ENCODE assay signal across 11 mouse cellular contexts in genomic region chr15:98989701-98990430, GRCm38 (mm10). TPM values are rescaled to one million over a fixed set of nuclear protein-coding genes. Genes with fewer than 3 reads are reported as not detected.
A peak's percentile ranks its signal among the peaks of the same experiment; 100 is the strongest.
DNase-seq lines count a peak whose midpoint lies in the region; ATAC-seq and TF ChIP-seq lines count a peak whose summit lies in the region.
"Had no signal": no experiment of that assay in that cellular context is flagged by ENCODE, and none has a peak within 500 bp of the region (broad histone marks: within the 10 kb centered on the region; RNA-seq: fewer than 3 reads in every experiment).

No protein-coding gene starts in this region.

- peak; percentile 58 for DNase-seq in MN1 (ENCODE audit: low spot score)
- DNase-seq in liver, postnatal 0 days, result no peak
- no peak for DNase-seq in adrenal gland, postnatal 36 days
- DNase-seq in kidney, adult 2 months, result no peak
- DNase-seq: heart, postnatal 36 days; thymus, adult 18-20 months had no signal

- ATAC-seq in forebrain, embryonic 16.5 days, result no peak
- no peak for ATAC-seq in midbrain, embryonic 15.5 days (replicated peaks)
- ATAC-seq in liver, postnatal 0 days, result no peak

- H3K27ac ChIP-seq in forebrain, embryonic 16.5 days (ENCODE audit: low read length), result peak overlapping the region; percentile 97
- H3K27ac ChIP-seq in midbrain, embryonic 15.5 days, result peak overlapping the region; percentile 96
- H3K27ac ChIP-seq in liver, postnatal 0 days (ENCODE audit: low read depth), result no peak overlapping the region
- H3K27ac ChIP-seq in kidney, adult 2 months (ENCODE audit: insufficient read depth, low read depth, low read length), result no peak overlapping the region
- H3K27ac ChIP-seq: lung, embryonic 15.5 days had no signal

- H3K4me3 ChIP-seq in E14TG2a.4 (replicated peaks; ENCODE audit: low read length), result peak overlapping the region; percentile 60
- H3K4me3 ChIP-seq in forebrain, embryonic 16.5 days (replicated peaks; ENCODE audit: low read length), result peak overlapping the region; percentile 29
- H3K4me3 ChIP-seq in midbrain, embryonic 15.5 days, result peak overlapping the region; percentile 37; the same call in 1 of the 2 replicates
- no peak overlapping the region for H3K4me3 ChIP-seq in liver, postnatal 0 days (ENCODE audit: low read depth, low read length)
- no peak overlapping the region for H3K4me3 ChIP-seq in kidney, adult 2 months (ENCODE audit: insufficient read depth, low read depth, low read length)
- H3K4me3 ChIP-seq: lung, embryonic 15.5 days had no signal

- no peak for TF ChIP-seq POLR2A in kidney, adult 2 months (IDR thresholded peaks at IDR 0.05; ENCODE audit: low read depth, low read length)

- H3K36me3 ChIP-seq in E14TG2a.4 (ENCODE audit: insufficient read depth, low read length), result no peaks in the 10 kb centered on the region
- H3K36me3 ChIP-seq in forebrain, embryonic 16.5 days (ENCODE audit: control insufficient read depth, insufficient read depth), result no peaks in the 10 kb centered on the region
- H3K36me3 ChIP-seq in midbrain, embryonic 15.5 days (replicated peaks), result no peaks in the 10 kb centered on the region
- H3K36me3 ChIP-seq in liver, postnatal 0 days (replicated peaks; ENCODE audit: insufficient read depth, low read length), result no peaks in the 10 kb centered on the region
- H3K36me3 ChIP-seq in kidney, adult 2 months (ENCODE audit: control insufficient read depth, insufficient read depth, low read length), result no peaks in the 10 kb centered on the region
- H3K36me3 ChIP-seq: lung, embryonic 15.5 days had no signal

- no peak for TF ChIP-seq EP300 in liver, postnatal 0 days (IDR thresholded peaks at IDR 0.05; ENCODE audit: low read depth)

- no peak for TF ChIP-seq CTCF in E14TG2a.4 (conservative IDR thresholded peaks at IDR 0.05; ENCODE audit: low read length)
- TF ChIP-seq CTCF in liver, postnatal 0 days (IDR thresholded peaks at IDR 0.05; ENCODE audit: low read depth), result no peak
- TF ChIP-seq CTCF in kidney, adult 2 months (conservative IDR thresholded peaks at IDR 0.05; ENCODE audit: insufficient read depth, insufficient read length, low read depth, low read length), result no peak

- H3K9ac ChIP-seq in forebrain, embryonic 16.5 days (replicated peaks; ENCODE audit: low read depth, low read length), result peak overlapping the region; percentile 73
- peak overlapping the region; percentile 59; the same call in 1 of the 2 replicates for H3K9ac ChIP-seq in midbrain, embryonic 15.5 days
- no peak overlapping the region for H3K9ac ChIP-seq in liver, postnatal 0 days (replicated peaks)

- peak overlapping the region; percentile 77 for H3K4me2 ChIP-seq in forebrain, embryonic 16.5 days (ENCODE audit: low read length)
- H3K4me2 ChIP-seq in midbrain, embryonic 15.5 days, result peak overlapping the region; percentile 72
- H3K4me2 ChIP-seq in liver, postnatal 0 days (ENCODE audit: low read depth, low read length), result no peak overlapping the region
- H3K4me2 ChIP-seq: lung, embryonic 15.5 days had no signal

- H3K9me3 ChIP-seq in E14TG2a.4 (ENCODE audit: low read length), result no peaks in the 10 kb centered on the region
- no peaks in the 10 kb centered on the region for H3K9me3 ChIP-seq in forebrain, embryonic 16.5 days (ENCODE audit: control insufficient read depth, low read length)
- no peaks in the 10 kb centered on the region for H3K9me3 ChIP-seq in midbrain, embryonic 15.5 days
- no peaks in the 10 kb centered on the region for H3K9me3 ChIP-seq in liver, postnatal 0 days (ENCODE audit: low read length)
- H3K9me3 ChIP-seq: lung, embryonic 15.5 days had no signal

- H3K27me3 ChIP-seq in E14TG2a.4 (ENCODE audit: insufficient read depth, low read length), result no peaks in the 10 kb centered on the region
- H3K27me3 ChIP-seq in forebrain, embryonic 16.5 days (replicated peaks; ENCODE audit: control insufficient read depth, insufficient read depth, low read length), result no peaks in the 10 kb centered on the region
- H3K27me3 ChIP-seq in midbrain, embryonic 15.5 days (replicated peaks), result no peaks in the 10 kb centered on the region
- no peaks in the 10 kb centered on the region for H3K27me3 ChIP-seq in liver, postnatal 0 days (ENCODE audit: insufficient read depth, low read length)
- H3K27me3 ChIP-seq in kidney, adult 2 months (replicated peaks; ENCODE audit: control insufficient read depth, insufficient read depth, low read length), result no peaks in the 10 kb centered on the region
- H3K27me3 ChIP-seq: lung, embryonic 15.5 days had no signal

- H3K4me1 ChIP-seq in E14TG2a.4 (replicated peaks; ENCODE audit: low read depth, low read length), result peaks cover 89% of the 10 kb centered on the region
- H3K4me1 ChIP-seq in forebrain, embryonic 16.5 days (replicated peaks; ENCODE audit: control insufficient read depth, insufficient read depth, low read length), result peaks cover 67% of the 10 kb centered on the region
- H3K4me1 ChIP-seq in midbrain, embryonic 15.5 days, result peaks cover 74% of the 10 kb centered on the region
- peaks cover 12% of the 10 kb centered on the region for H3K4me1 ChIP-seq in liver, postnatal 0 days (ENCODE audit: insufficient read depth)
- H3K4me1 ChIP-seq in kidney, adult 2 months (ENCODE audit: control insufficient read depth, insufficient read depth, low read length), result no peaks in the 10 kb centered on the region

- 21% methylated on average over 11 of the region's 12 CpGs for WGBS in forebrain, embryonic 16.5 days
- WGBS in midbrain, embryonic 15.5 days, result 26% methylated on average over 9 of the region's 12 CpGs
- WGBS in liver, postnatal 0 days (ENCODE audit: insufficient replicate concordance), result 57% methylated on average over 11 of the region's 12 CpGs
- 48% methylated on average over 12 of the region's 12 CpGs for WGBS in kidney, adult 2 months

RNA-seq across cellular contexts. Expression of gene Tuba1a, which starts 36.4 kb away (rescaled TPM):
- polyA plus RNA-seq in forebrain, embryonic 16.5 days (2015; fragmentation: Nextera tagmentation; extraction: Ambion mirVana), result 16,411 and 16,831 TPM in 2 replicates
- polyA plus RNA-seq in midbrain, embryonic 15.5 days (2015; fragmentation: Nextera tagmentation; extraction: Ambion mirVana), result 17,671 and 17,732 TPM in 2 replicates
- 28.1 and 28.7 TPM in 2 replicates for polyA plus RNA-seq in liver, postnatal 0 days (2015; fragmentation: Nextera tagmentation; extraction: Ambion mirVana)
- total RNA-seq in adrenal gland, postnatal 36 days (2021), result 100 to 1,000 TPM in 1 of 2 experiments, 10 to 100 TPM in 1; 87.9 to 123 TPM
- polyA plus RNA-seq in kidney, adult 2 months (2012; rRNA removed), result 121 and 131 TPM in 2 replicates

RNA-seq across cellular contexts. Expression of gene Gm49450, which starts 36.5 kb away (rescaled TPM):
- polyA plus RNA-seq in forebrain, embryonic 16.5 days (2015; fragmentation: Nextera tagmentation; extraction: Ambion mirVana), result not detected in 2 replicates
- polyA plus RNA-seq in midbrain, embryonic 15.5 days (2015; fragmentation: Nextera tagmentation; extraction: Ambion mirVana), result not detected in 2 replicates
- not detected in 2 replicates for polyA plus RNA-seq in liver, postnatal 0 days (2015; fragmentation: Nextera tagmentation; extraction: Ambion mirVana)
- total RNA-seq in adrenal gland, postnatal 36 days (2021), result not detected
- polyA plus RNA-seq in kidney, adult 2 months (2012; rRNA removed), result 12.0 TPM in 1 of 2 replicates, not detected in the other
- total RNA-seq: heart, postnatal 36 days; layer of hippocampus, postnatal 25 days had no signal
- polyA plus RNA-seq: lung, embryonic 15.5 days had no signal

RNA-seq across cellular contexts. Expression of gene Tuba1c, which starts 39.8 kb away (rescaled TPM):
- polyA plus RNA-seq in forebrain, embryonic 16.5 days (2015; fragmentation: Nextera tagmentation; extraction: Ambion mirVana), result 42.1 and 48.9 TPM in 2 replicates
- 16.4 and 20.5 TPM in 2 replicates for polyA plus RNA-seq in midbrain, embryonic 15.5 days (2015; fragmentation: Nextera tagmentation; extraction: Ambion mirVana)
- polyA plus RNA-seq in liver, postnatal 0 days (2015; fragmentation: Nextera tagmentation; extraction: Ambion mirVana), result 149 and 152 TPM in 2 replicates
- 100 to 1,000 TPM; 272 to 276 TPM for total RNA-seq in adrenal gland, postnatal 36 days (2021)
- polyA plus RNA-seq in kidney, adult 2 months (2012; rRNA removed), result 128 and 146 TPM in 2 replicates

RNA-seq across cellular contexts. Expression of gene Tuba1b, which starts 55.5 kb away (rescaled TPM):
- 1,178 and 1,185 TPM in 2 replicates for polyA plus RNA-seq in forebrain, embryonic 16.5 days (2015; fragmentation: Nextera tagmentation; extraction: Ambion mirVana)
- polyA plus RNA-seq in midbrain, embryonic 15.5 days (2015; fragmentation: Nextera tagmentation; extraction: Ambion mirVana), result 1,136 and 1,188 TPM in 2 replicates
- polyA plus RNA-seq in liver, postnatal 0 days (2015; fragmentation: Nextera tagmentation; extraction: Ambion mirVana), result 389 and 423 TPM in 2 replicates
- total RNA-seq in adrenal gland, postnatal 36 days (2021), result 100 to 1,000 TPM; 252 to 276 TPM
- polyA plus RNA-seq in kidney, adult 2 months (2012; rRNA removed), result 488 and 540 TPM in 2 replicates

Comparison
In these comparisons a context has a peak if more than half of its experiments do, and no peak if none do; other contexts are left out.
1. H3K4me3 ChIP-seq: peak in E14TG2a.4 (single experiment), forebrain, embryonic 16.5 days (single experiment) and midbrain, embryonic 15.5 days (single experiment); none in liver, postnatal 0 days (single experiment) and kidney, adult 2 months (single experiment).
2. H3K27ac ChIP-seq: peak in forebrain, embryonic 16.5 days (single experiment) and midbrain, embryonic 15.5 days (single experiment); none in liver, postnatal 0 days (single experiment) and kidney, adult 2 months (single experiment).
3. RNA of gene Tuba1a, which starts 36.4 kb away (polyA plus RNA-seq): 17,671 to 17,732 TPM in midbrain, embryonic 15.5 days and 16,411 to 16,831 TPM in forebrain, embryonic 16.5 days; 121 to 131 TPM in kidney, adult 2 months and 28.1 to 28.7 TPM in liver, postnatal 0 days; every median in the first group is over 100 times any median in the second.